Mouse (Mus musculus) megakaryocyte, embryonic 14.5 days (primary cell): Measurements from ENCODE around the gene Trim9. TPM values are rescaled to one million over a fixed set of nuclear protein-coding genes. Genes with fewer than 3 reads are reported as not detected.

ENCODE experiments used
- H3K27me3 ChIP-seq: replicated peaks from 2 replicates; pipeline ENCODE3; 2012; ENCODE audit warnings: inconsistent platforms
- H3K36me3 ChIP-seq: replicated peaks from 2 replicates; pipeline ENCODE3; 2012; ENCODE audit warnings: low read length, inconsistent platforms, mixed read lengths
- H3K4me1 ChIP-seq: 2 replicates; pipeline ENCODE4 v1.6.1; 2012; ENCODE audit warnings: inconsistent platforms
- H3K4me3 ChIP-seq: replicated peaks from 2 replicates; pipeline ENCODE3; 2012; ENCODE audit warnings: moderate library complexity, mild to moderate bottlenecking, inconsistent platforms
- H3K9me3 ChIP-seq: 2 replicates; pipeline ENCODE4 v1.6.1; 2012; ENCODE audit warnings: inconsistent platforms
- FLI1 ChIP-seq: IDR thresholded peaks from 2 replicates; pipeline ENCODE4 v1.6.1; 2012; ENCODE audit warnings: low read length, inconsistent platforms, mixed read lengths
- GATA1 ChIP-seq: IDR thresholded peaks from 3 replicates; pipeline ENCODE4 v1.6.1; 2012; ENCODE audit warnings: mixed read lengths, low read length, inconsistent platforms, borderline replicate concordance
- polyA plus RNA-seq: library from polyadenylated mRNA; stranded (reverse); fragments of >175 nt; gene quantifications from 2 replicates; pipeline ENCODE4 v1.2.3, GENCODE M21; 2012; ENCODE audit warnings: low replicate concordance; ENCODE audit not compliant: insufficient read depth

Trim9 gene
- polyA plus RNA-seq, 1 experiment, result 0.43 TPM

- Histone ChIP-seq H3K4me3 (no peak overlapping the region), H3K36me3 (no peaks in the 10 kb centered on the region)
- TF ChIP-seq FLI1, result no peak
Observed at GRCm38 (mm10) chr12:70359443-70359842, 12.0 kb upstream of the Trim9 start.

GRCm38 (mm10) chr12:70354926-70355325, 7.5 kb upstream of the Trim9 start:
- TF ChIP-seq FLI1, result no peak
- no peak for TF ChIP-seq GATA1
- Histone ChIP-seq H3K27me3 (peaks cover 15% of the 10 kb centered on the region), H3K4me1 (no peaks in the 10 kb centered on the region), H3K36me3 (no peaks in the 10 kb centered on the region), H3K9me3 (no peaks in the 10 kb centered on the region), H3K4me3 (no peak overlapping the region)

More at GRCm38 (mm10) chr12:70359443-70359842, 12.0 kb upstream of the Trim9 start:
- H3K4me1 ChIP-seq, result no peaks in the 10 kb centered on the region
- H3K9me3 ChIP-seq, result no peaks in the 10 kb centered on the region
- peaks cover 4% of the 10 kb centered on the region for H3K27me3 ChIP-seq

GRCm38 (mm10) chr12:70350490-70350889, 3.1 kb upstream of the Trim9 start:
- TF ChIP-seq FLI1 (no peak), GATA1 (no peak)
- Histone ChIP-seq H3K27me3 (peaks cover 53% of the 10 kb centered on the region), H3K4me1 (peaks cover 23% of the 10 kb centered on the region), H3K4me3 (no peak overlapping the region), H3K36me3 (no peaks in the 10 kb centered on the region), H3K9me3 (peaks cover 6% of the 10 kb centered on the region; the same call in 1 of the 2 replicates)

DNA sequence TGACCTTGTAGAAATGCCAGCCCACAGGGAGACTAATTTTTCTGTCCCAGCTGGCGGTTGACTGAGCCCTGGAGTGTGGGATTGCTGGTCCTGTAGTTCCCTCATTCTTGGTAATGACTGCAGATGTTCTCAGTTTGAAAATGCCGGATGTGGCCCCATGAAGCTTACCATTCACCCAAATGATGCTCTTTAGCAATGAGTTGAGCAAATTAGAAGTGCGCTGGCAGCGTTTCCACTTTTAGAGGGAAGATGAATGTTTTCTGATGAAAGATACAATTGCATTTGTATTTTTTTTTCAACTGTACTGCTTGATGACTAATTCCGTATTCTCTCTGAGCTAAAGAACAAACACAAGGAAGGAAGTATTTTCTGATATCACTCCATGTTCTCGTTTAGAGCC, 2.4 kb upstream of the Trim9 start:
- peaks cover 59% of the 10 kb centered on the region for H3K27me3 ChIP-seq

GRCm38 (mm10) chr12:70348026-70348425, 612 bp upstream of the Trim9 start:
- Histone ChIP-seq H3K4me1 (peaks cover 23% of the 10 kb centered on the region), H3K9me3 (peaks cover 6% of the 10 kb centered on the region; the same call in 1 of the 2 replicates), H3K36me3 (no peaks in the 10 kb centered on the region), H3K27me3 (peaks cover 60% of the 10 kb centered on the region), H3K4me3 (peak overlapping the region; percentile 89)
- TF ChIP-seq FLI1 (no peak), GATA1 (no peak)

More for the DNA sequence above, 2.4 kb upstream of the Trim9 start:
- Histone ChIP-seq H3K4me3 (no peak overlapping the region), H3K9me3 (peaks cover 6% of the 10 kb centered on the region; the same call in 1 of the 2 replicates), H3K36me3 (no peaks in the 10 kb centered on the region), H3K4me1 (peaks cover 23% of the 10 kb centered on the region)
- no peak for TF ChIP-seq GATA1
- TF ChIP-seq FLI1, result no peak

DNA sequence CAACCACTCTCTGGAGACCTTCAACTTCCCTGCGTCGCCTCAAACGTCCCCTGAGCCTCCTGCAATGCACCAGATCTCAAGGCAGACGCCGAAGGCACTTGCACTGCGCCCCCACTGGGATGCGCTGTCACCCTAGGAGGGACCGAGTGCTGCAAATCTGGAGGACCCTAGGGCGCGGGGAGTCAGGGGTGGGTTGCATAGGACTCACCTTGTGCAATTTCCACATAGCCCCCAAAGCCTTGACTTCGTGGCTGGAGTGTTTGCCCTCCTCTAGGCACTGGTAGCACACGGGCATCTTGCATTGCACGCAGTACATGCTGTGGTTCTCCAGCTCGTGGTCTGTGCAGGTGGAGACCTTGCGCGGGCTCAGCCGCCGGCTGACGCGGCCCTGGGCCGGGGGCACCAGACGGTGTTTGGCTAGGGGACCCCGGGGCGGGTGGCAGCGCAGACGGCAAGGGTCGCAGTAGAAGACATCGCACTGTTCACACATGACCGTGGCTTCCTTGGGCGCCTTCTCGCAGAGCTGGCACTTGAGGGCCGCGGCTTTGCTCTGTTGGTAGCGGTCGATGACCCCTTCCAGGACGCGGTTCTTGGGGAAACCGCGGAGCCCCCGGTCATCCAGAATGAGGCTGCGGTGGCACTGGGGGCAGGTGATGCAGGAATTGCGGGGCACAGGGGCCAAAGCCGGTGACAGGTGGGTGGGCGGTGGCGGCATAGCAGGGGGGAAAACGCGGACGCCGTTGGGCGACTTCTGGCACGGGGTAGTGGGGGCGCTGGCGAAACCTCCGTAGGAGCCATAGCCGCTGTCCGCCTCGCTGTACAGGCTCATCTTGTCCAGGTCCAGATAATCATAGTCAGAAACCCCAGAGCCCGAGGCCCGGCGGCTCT, 1.0 kb downstream of the Trim9 start:
- H3K4me1 ChIP-seq, result peaks cover 23% of the 10 kb centered on the region
- TF ChIP-seq FLI1 (no peak), GATA1 (no peak)
- peak overlapping the region; percentile 89 for H3K4me3 ChIP-seq
- H3K9me3 ChIP-seq, result peaks cover 6% of the 10 kb centered on the region; the same call in 1 of the 2 replicates
- no peaks in the 10 kb centered on the region for H3K36me3 ChIP-seq
- peaks cover 59% of the 10 kb centered on the region for H3K27me3 ChIP-seq

DNA sequence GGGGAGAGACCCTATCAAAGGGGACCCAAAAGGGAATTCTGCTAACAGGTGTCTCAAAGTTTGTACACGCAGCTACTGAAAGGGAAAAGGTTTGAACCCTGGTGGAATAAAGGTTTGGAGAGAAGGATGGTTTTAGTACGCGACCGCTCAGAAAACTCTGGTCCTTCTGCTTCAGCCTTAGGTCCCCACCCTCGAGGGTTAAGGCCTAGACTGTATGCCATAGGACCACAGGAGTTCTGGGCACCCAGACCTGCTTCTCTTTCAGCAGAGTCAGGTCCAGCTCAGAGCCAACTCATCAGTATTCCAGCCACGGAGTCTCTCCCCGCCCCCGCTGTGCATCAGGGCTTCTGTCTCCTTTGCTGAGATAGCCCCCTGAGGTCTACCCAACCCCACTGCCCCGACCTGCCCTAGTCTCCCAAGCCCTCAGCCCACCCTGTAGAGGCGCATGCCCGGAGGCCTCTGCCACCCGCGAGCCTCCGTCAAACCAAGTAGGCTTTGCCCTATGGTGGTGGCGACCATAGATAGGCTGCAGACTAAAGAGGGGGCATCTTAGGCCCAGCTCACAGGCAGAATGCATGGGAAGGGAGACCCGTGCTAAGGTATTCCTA, 1.8 kb downstream of the Trim9 start:
- Histone ChIP-seq H3K36me3 (no peaks in the 10 kb centered on the region), H3K9me3 (peaks cover 6% of the 10 kb centered on the region; the same call in 1 of the 2 replicates), H3K4me1 (peaks cover 23% of the 10 kb centered on the region), H3K27me3 (peaks cover 58% of the 10 kb centered on the region), H3K4me3 (peak overlapping the region; percentile 89)
- TF ChIP-seq FLI1, result no peak
- no peak for TF ChIP-seq GATA1

- peaks cover 7% of the 10 kb centered on the region for H3K27me3 ChIP-seq
- no peaks in the 10 kb centered on the region for H3K9me3 ChIP-seq
- H3K4me1 ChIP-seq, result no peaks in the 10 kb centered on the region
- H3K36me3 ChIP-seq, result no peaks in the 10 kb centered on the region
- H3K4me3 ChIP-seq, result no peak overlapping the region
- TF ChIP-seq GATA1 (no peak), FLI1 (no peak)
Observed at GRCm38 (mm10) chr12:70335176-70335575, 12.2 kb downstream of the Trim9 start.

- Histone ChIP-seq H3K9me3 (no peaks in the 10 kb centered on the region), H3K4me3 (no peak overlapping the region), H3K36me3 (no peaks in the 10 kb centered on the region), H3K27me3 (peaks cover 5% of the 10 kb centered on the region), H3K4me1 (peaks cover 8% of the 10 kb centered on the region; the same call in 1 of the 2 replicates)
- TF ChIP-seq FLI1, result no peak
- no peak for TF ChIP-seq GATA1
Observed at GRCm38 (mm10) chr12:70333253-70333805, 14.1 kb downstream of the Trim9 start.
